Mouse (Mus musculus) limb, embryonic 13.5 days (tissue): ENCODE data around the gene Prss41. TPM values are rescaled to one million over a fixed set of nuclear protein-coding genes. Genes with fewer than 3 reads are reported as not detected.
A peak's percentile ranks its signal among the peaks of the same experiment; 100 is the strongest.

ENCODE experiments used
- ATAC-seq: fragments of 200-750 bp; cut with Nextera tagmentation; 2 replicates; pipeline ENCODE4 v1.8.0; 2017; ENCODE audit warnings: low read depth, moderate number of reproducible peaks, moderate TSS enrichment; ENCODE audit not compliant: low FRiP score
- H3K27ac ChIP-seq: fragments of 300-500 bp; sonication (generic); 2 replicates; pipeline ENCODE4 v1.5.1; 2015; ENCODE audit warnings: inconsistent platforms, mild to moderate bottlenecking, moderate library complexity
- H3K27me3 ChIP-seq: fragments of 300-500 bp; sonication (generic); 2 replicates; pipeline ENCODE4 v1.6.1; 2015; ENCODE audit warnings: mild to moderate bottlenecking, inconsistent platforms
- H3K36me3 ChIP-seq: fragments of 300-500 bp; sonication (generic); 2 replicates; pipeline ENCODE4 v1.6.1; 2015; ENCODE audit warnings: inconsistent platforms, mild to moderate bottlenecking, moderate library complexity
- H3K4me1 ChIP-seq: fragments of 300-500 bp; sonication (generic); 2 replicates; pipeline ENCODE4 v1.6.1; 2015; ENCODE audit warnings: inconsistent platforms
- H3K4me2 ChIP-seq: fragments of 300-500 bp; sonication (generic); replicated peaks from 2 replicates; pipeline ENCODE4 v1.6.1; 2015; ENCODE audit warnings: inconsistent platforms, mild to moderate bottlenecking, moderate library complexity
- H3K4me3 ChIP-seq: fragments of 300-500 bp; sonication (generic); 2 replicates; pipeline ENCODE4 v1.5.1; 2015; ENCODE audit warnings: moderate library complexity, mild to moderate bottlenecking, inconsistent platforms
- H3K9ac ChIP-seq: fragments of 300-500 bp; sonication (generic); 2 replicates; pipeline ENCODE4 v1.6.1; 2015; ENCODE audit warnings: mild to moderate bottlenecking, inconsistent platforms
- H3K9me3 ChIP-seq: fragments of 300-500 bp; sonication (generic); 2 replicates; pipeline ENCODE4 v1.6.1; 2016; ENCODE audit warnings: inconsistent platforms
- WGBS: fragments of 180-500 bp; shearing (Covaris S2); methylation state at CpG from one replicate; pipeline ENCODE4 v1.1.7; 2015; 5-methylcytosine and 5-hydroxymethylcytosine counted together
- microRNA-seq: library from miRNA; unstranded; fragments of <30 nt; microRNA quantifications from one replicate; pipeline ENCODE4, GENCODE M21; 2016
- polyA plus RNA-seq: library from polyadenylated mRNA; unstranded; fragments of >200 nt; fragmentation: Nextera tagmentation; extraction: Ambion mirVana; gene quantifications from 2 replicates; pipeline ENCODE4 v1.2.1, GENCODE M21; 2015

Gene Prss41
- polyA plus RNA-seq, 1 experiment from 2014 or later = 2.4 TPM

DNA sequence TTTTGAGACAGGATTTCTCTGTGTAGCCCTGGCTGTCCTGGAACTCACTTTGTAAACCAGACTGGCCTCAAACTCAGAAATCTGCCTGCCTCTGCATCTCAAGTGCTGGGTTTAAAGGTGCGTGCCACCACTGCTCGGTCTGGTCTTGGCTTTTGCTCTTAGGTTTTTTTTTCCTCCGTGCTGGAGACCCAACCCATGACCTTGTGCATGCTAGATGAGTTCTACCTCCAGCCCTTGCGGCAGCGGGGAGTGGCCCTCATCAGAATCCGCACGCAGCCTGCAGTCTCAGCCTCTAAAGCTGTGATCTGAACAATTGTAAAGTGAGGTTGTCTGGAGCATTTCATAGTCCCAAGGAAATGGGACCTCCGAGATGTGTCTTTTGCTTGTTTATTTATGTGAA is 48.6 kb downstream of the Prss41 start:
- Histone ChIP-seq H3K4me3 (no peak overlapping the region), H3K36me3 (peaks cover 7% of the 10 kb centered on the region; the same call in 1 of the 2 replicates), H3K4me2 (no peak overlapping the region), H3K9ac (no peak overlapping the region), H3K4me1 (peaks cover 11% of the 10 kb centered on the region), H3K9me3 (no peaks in the 10 kb centered on the region), H3K27ac (no peak overlapping the region), H3K27me3 (no peaks in the 10 kb centered on the region)
- 94% methylated on average over 8 of the region's 8 CpGs for WGBS
- ATAC-seq = no peak

DNA sequence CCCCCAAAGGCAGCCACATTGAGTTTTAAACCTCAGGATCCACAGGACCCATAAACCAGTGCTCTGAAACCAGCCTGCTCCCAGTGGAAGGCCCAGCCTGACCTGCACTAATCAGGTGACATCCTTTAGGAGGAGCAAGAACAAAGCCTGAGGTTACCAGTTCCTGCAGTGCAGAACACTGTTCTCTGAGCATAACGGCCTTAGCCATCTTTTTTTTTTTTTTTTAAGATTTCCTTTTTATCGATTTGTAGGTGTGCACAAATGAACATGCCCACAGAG is 53.0 kb downstream of the Prss41 start:
- H3K36me3 ChIP-seq = peaks cover 7% of the 10 kb centered on the region; the same call in 1 of the 2 replicates
- peak overlapping the region; percentile 76 for H3K4me2 ChIP-seq
- H3K27me3 ChIP-seq = no peaks in the 10 kb centered on the region
- peaks cover 24% of the 10 kb centered on the region for H3K4me1 ChIP-seq
- H3K9me3 ChIP-seq = no peaks in the 10 kb centered on the region
- WGBS = 28% methylated on average over 2 of the region's 2 CpGs
- H3K9ac ChIP-seq = peak overlapping the region; percentile 83
- H3K27ac ChIP-seq = peak overlapping the region; percentile 95
- no peak for ATAC-seq
- H3K4me3 ChIP-seq = peak overlapping the region; percentile 56

- WGBS = 2% methylated on average over 29 of the region's 29 CpGs
- Histone ChIP-seq H3K9ac (peak within 1 kb of the TSS; percentile 83), H3K27me3 (no peaks in the 10 kb centered on the region), H3K4me2 (peak within 1 kb of the TSS; percentile 76), H3K36me3 (peaks cover 7% of the 10 kb centered on the region; the same call in 1 of the 2 replicates), H3K27ac (peak within 1 kb of the TSS; percentile 95), H3K4me1 (peaks cover 27% of the 10 kb centered on the region), H3K9me3 (no peaks in the 10 kb centered on the region), H3K4me3 (peak within 1 kb of the TSS; percentile 56)
- ATAC-seq = peak; percentile 38
These were observed 53.5 kb downstream of the Prss41 start, which contains the start of gene Srrm2 for GRCm38 (mm10) chr17:23790269-23791078. Srrm2 (plus strand) TSS chr17:23790532.

DNA sequence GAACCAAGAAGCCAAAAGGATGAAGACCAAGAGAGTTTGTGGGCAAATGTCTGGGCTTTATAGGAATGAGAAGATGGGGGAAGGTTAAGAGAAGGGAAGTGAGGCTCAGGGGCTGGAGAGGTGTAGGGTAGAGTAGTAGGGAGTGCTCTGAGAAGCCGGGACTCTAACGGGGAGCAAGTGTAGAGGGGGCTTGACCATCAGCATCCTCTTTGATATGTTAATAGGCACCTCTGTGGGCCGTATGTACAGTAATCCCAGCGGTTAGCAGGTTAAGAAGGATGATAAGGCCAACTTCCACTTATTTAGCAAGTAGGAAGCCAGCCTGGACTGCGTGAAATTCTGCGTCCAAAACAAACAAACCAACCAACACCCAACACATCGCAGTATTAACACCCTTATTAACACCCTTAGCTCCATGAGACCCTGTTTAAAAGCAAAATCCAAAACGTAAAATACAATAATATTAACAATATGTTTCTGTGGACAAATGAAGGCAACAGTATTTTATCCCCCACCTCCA is 54.2 kb downstream of the Prss41 start:
- H3K9me3 ChIP-seq = no peaks in the 10 kb centered on the region

GRCm38 (mm10) chr17:23788973-23789372 is 55.0 kb downstream of the Prss41 start:
- 88% methylated on average over 4 of the region's 4 CpGs for WGBS
- ATAC-seq = no peak
- no peaks in the 10 kb centered on the region for H3K27me3 ChIP-seq

More for the DNA sequence above, 54.2 kb downstream of the Prss41 start:
- H3K9ac ChIP-seq = peak overlapping the region; percentile 83
- H3K4me2 ChIP-seq = peak overlapping the region; percentile 76
- ATAC-seq = no peak
- peaks cover 5% of the 10 kb centered on the region; the same call in 1 of the 2 replicates for H3K36me3 ChIP-seq
- peaks cover 31% of the 10 kb centered on the region for H3K4me1 ChIP-seq
- H3K4me3 ChIP-seq = peak overlapping the region; percentile 56
- 13% methylated on average over 8 of the region's 8 CpGs for WGBS
- peak overlapping the region; percentile 95 for H3K27ac ChIP-seq
- no peaks in the 10 kb centered on the region for H3K27me3 ChIP-seq

More at GRCm38 (mm10) chr17:23788973-23789372, 55.0 kb downstream of the Prss41 start:
- Histone ChIP-seq H3K4me1 (peaks cover 31% of the 10 kb centered on the region), H3K4me2 (no peak overlapping the region), H3K27ac (no peak overlapping the region), H3K4me3 (no peak overlapping the region), H3K36me3 (peaks cover 3% of the 10 kb centered on the region; the same call in 1 of the 2 replicates), H3K9me3 (no peaks in the 10 kb centered on the region), H3K9ac (no peak overlapping the region)

Small RNA genes within 50 kb of the gene (microRNA-seq; reads per million reads assigned to microRNA genes)
- gene Mir5125 = 0.52 reads per million

Other genes with a start within 250 kb of the Prss41 start
- gene Zfp13, start 244.7 kb downstream of the Prss41 start, polyA plus RNA-seq = 19.9 and 22.2 TPM in 2 replicates
- gene Zscan10, start 243.3 kb downstream of the Prss41 start, polyA plus RNA-seq = 0.56 and 0.57 TPM in 2 replicates
- 0.81 and 1.0 TPM in 2 replicates for gene Mmp25, start 198.9 kb downstream of the Prss41 start, polyA plus RNA-seq
- 1.7 and 2.2 TPM in 2 replicates for gene Bicdl2, start 183.7 kb downstream of the Prss41 start, polyA plus RNA-seq
- 65.0 and 66.9 TPM in 2 replicates for gene Hcfc1r1, start 170.6 kb downstream of the Prss41 start, polyA plus RNA-seq
- 45.6 and 48.4 TPM in 2 replicates for gene Thoc6, start 170.3 kb downstream of the Prss41 start, polyA plus RNA-seq
- 15.4 and 17.1 TPM in 2 replicates for gene Tnfrsf12a, start 166.7 kb downstream of the Prss41 start, polyA plus RNA-seq
- 16.8 and 19.8 TPM in 2 replicates for gene Cldn6, start 164.9 kb downstream of the Prss41 start, polyA plus RNA-seq
- 8.3 and 10.1 TPM in 2 replicates for gene Cldn9, start 160.1 kb downstream of the Prss41 start, polyA plus RNA-seq
- 2.3 and 3.0 TPM in 2 replicates for gene 1520401A03Rik, start 121.4 kb downstream of the Prss41 start, polyA plus RNA-seq
- 47.5 and 52.8 TPM in 2 replicates for gene Pkmyt1, start 117.8 kb downstream of the Prss41 start, polyA plus RNA-seq
- gene Paqr4, start 103.3 kb downstream of the Prss41 start, polyA plus RNA-seq = 15.5 and 16.1 TPM in 2 replicates
- 39.5 and 46.3 TPM in 2 replicates for gene Kremen2, start 98.3 kb downstream of the Prss41 start, polyA plus RNA-seq
- 103 and 107 TPM in 2 replicates for gene Flywch1, start 72.6 kb downstream of the Prss41 start, polyA plus RNA-seq
- gene Flywch2, start 58.1 kb downstream of the Prss41 start, polyA plus RNA-seq = 68.0 and 70.5 TPM in 2 replicates
- 606 and 615 TPM in 2 replicates for gene Srrm2, start 53.6 kb downstream of the Prss41 start, polyA plus RNA-seq
- gene Elob, start 15.0 kb downstream of the Prss41 start, polyA plus RNA-seq = 1,219 and 1,256 TPM in 2 replicates
- gene Prss33, start 8.1 kb downstream of the Prss41 start, polyA plus RNA-seq = not detected in 2 replicates
- gene Prss32, start 317 bp downstream of the Prss41 start, polyA plus RNA-seq = not detected in 2 replicates
- not detected in 2 replicates for gene Prss21, start 23.9 kb upstream of the Prss41 start, polyA plus RNA-seq
- not detected in 2 replicates for gene Dcpp1, start 36.7 kb upstream of the Prss41 start, polyA plus RNA-seq
- not detected in 2 replicates for gene Dcpp2, start 36.7 kb upstream of the Prss41 start, polyA plus RNA-seq
- gene Dcpp3, start 73.3 kb upstream of the Prss41 start, polyA plus RNA-seq = not detected in 2 replicates
- not detected in 2 replicates for gene Sbp, start 97.5 kb upstream of the Prss41 start, polyA plus RNA-seq
- not detected in 2 replicates for gene Sbpl, start 111.1 kb upstream of the Prss41 start, polyA plus RNA-seq
- gene Prss30, start 136.4 kb upstream of the Prss41 start, polyA plus RNA-seq = not detected in 2 replicates
- gene Prss22, start 153.9 kb upstream of the Prss41 start, polyA plus RNA-seq = 0.47 and 0.60 TPM in 2 replicates
- 0.52 and 0.55 TPM in 2 replicates for gene Prss27, start 194.0 kb upstream of the Prss41 start, polyA plus RNA-seq
- 75.7 and 77.4 TPM in 2 replicates for gene Kctd5, start 229.3 kb upstream of the Prss41 start, polyA plus RNA-seq